Mouse (Mus musculus): ENCODE measurements around the gene Dnaaf2. TPM values are rescaled to one million over a fixed set of nuclear protein-coding genes. Genes with fewer than 3 reads are reported as not detected.

Gene Dnaaf2
- polyA plus RNA-seq, 1 experiment = 6.5 TPM

DNA sequence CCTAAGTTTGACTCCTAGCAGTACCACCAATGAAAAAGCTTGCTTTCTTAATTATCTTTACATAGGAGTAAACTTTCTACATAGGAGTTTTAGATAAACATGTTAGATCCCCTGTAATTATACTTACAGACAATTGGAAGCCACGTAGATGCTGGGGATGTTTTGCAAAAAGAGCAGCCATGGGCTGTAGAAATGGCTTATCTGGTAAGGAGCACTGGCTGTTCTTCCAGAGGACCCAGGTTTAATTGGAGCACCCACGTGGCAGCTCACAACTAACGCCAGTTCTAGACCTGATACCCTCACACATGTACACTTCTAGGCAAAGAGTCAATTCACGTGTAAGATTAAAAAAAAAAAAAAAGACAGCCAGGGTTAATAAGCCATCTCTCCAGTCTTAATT is 16.4 kb downstream of the Dnaaf2 start:
- peaks cover 30% of the 10 kb centered on the region for H3K79me3 ChIP-seq (ENCODE audit: low read depth)
- H3K79me2 ChIP-seq (ENCODE audit: control insufficient read depth, insufficient read depth) = peaks cover 48% of the 10 kb centered on the region
- H3ac ChIP-seq (ENCODE audit: control insufficient read depth, insufficient read length, low read depth) = no peak overlapping the region
- TF ChIP-seq MAX (IDR thresholded peaks at IDR 0.05) = no peak
- TF ChIP-seq USF1 (IDR thresholded peaks at IDR 0.05; ENCODE audit: low read depth) = no peak
- TF ChIP-seq MYOG (IDR thresholded peaks at IDR 0.05; ENCODE audit: control insufficient read depth, extremely low read depth, insufficient read length) = no peak
- no peak for TF ChIP-seq CTCF (IDR thresholded peaks at IDR 0.05; ENCODE audit: control insufficient read depth, insufficient read depth, insufficient read length)
- TF ChIP-seq CEBPB (IDR thresholded peaks at IDR 0.05; ENCODE audit: low read depth) = no peak
- no peak for TF ChIP-seq MYOD1 (IDR thresholded peaks at IDR 0.05; ENCODE audit: control insufficient read depth, insufficient read length, low read depth)
- no peak overlapping the region for H3K4me3 ChIP-seq (ENCODE audit: insufficient read depth, poor library complexity, severe bottlenecking)
- peaks cover 38% of the 10 kb centered on the region for H3K36me3 ChIP-seq (ENCODE audit: control insufficient read depth, insufficient read depth)
- H3K27me3 ChIP-seq (ENCODE audit: control insufficient read depth, insufficient read depth, insufficient read length) = no peaks in the 10 kb centered on the region

GRCm38 (mm10) chr12:69179371-69179770 is 18.9 kb downstream of the Dnaaf2 start:
- Histone ChIP-seq H3K79me3 (ENCODE audit: low read depth) (peaks cover 9% of the 10 kb centered on the region), H3K27me3 (ENCODE audit: control insufficient read depth, insufficient read depth, insufficient read length) (no peaks in the 10 kb centered on the region)

DNA sequence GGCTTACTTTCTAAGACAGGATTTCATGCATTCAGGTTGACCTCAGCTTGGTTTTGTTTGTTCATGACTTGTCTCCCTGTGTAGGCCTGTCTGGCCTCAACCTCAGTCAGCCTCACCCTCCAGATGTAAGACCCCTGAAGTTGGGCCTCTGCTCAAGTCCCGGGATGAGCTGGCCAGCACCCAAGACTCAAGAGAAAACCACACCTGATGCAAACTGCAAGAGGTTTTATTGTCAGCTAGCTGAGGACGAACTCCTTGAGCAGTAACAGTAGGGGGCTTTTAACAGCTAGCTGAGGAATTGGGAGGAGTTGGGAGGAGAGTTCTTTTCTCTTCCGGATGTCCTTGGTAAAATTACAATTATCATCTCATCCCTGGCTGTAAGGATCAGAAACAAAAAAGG is 20.7 kb downstream of the Dnaaf2 start:
- H3ac ChIP-seq (ENCODE audit: control insufficient read depth, insufficient read length, low read depth) = no peak overlapping the region
- no peaks in the 10 kb centered on the region for H3K27me3 ChIP-seq (ENCODE audit: control insufficient read depth, insufficient read depth, insufficient read length)
- peaks cover 5% of the 10 kb centered on the region for H3K79me2 ChIP-seq (ENCODE audit: control insufficient read depth, insufficient read depth)
- TF ChIP-seq CEBPB (IDR thresholded peaks at IDR 0.05; ENCODE audit: low read depth) = no peak
- no peak for TF ChIP-seq USF1 (IDR thresholded peaks at IDR 0.05; ENCODE audit: low read depth)
- TF ChIP-seq CTCF (IDR thresholded peaks at IDR 0.05; ENCODE audit: control insufficient read depth, insufficient read depth, insufficient read length) = no peak
- no peak for TF ChIP-seq FOSL1 (IDR thresholded peaks at IDR 0.05; ENCODE audit: insufficient read depth, low read length, poor library complexity, severe bottlenecking)
- no peak for TF ChIP-seq MYOG (IDR thresholded peaks at IDR 0.05; ENCODE audit: control insufficient read depth, extremely low read depth, insufficient read length)
- TF ChIP-seq MAX (IDR thresholded peaks at IDR 0.05) = no peak
- no peak for TF ChIP-seq MYOD1 (IDR thresholded peaks at IDR 0.05; ENCODE audit: control insufficient read depth, insufficient read length, low read depth)
- H3K4me3 ChIP-seq (ENCODE audit: insufficient read depth, poor library complexity, severe bottlenecking) = no peak overlapping the region
- peaks cover 56% of the 10 kb centered on the region for H3K36me3 ChIP-seq (ENCODE audit: control insufficient read depth, insufficient read depth)
- H3K79me3 ChIP-seq (ENCODE audit: low read depth) = peaks cover 2% of the 10 kb centered on the region

More at GRCm38 (mm10) chr12:69179371-69179770, 18.9 kb downstream of the Dnaaf2 start:
- H3K36me3 ChIP-seq (ENCODE audit: control insufficient read depth, insufficient read depth) = peaks cover 39% of the 10 kb centered on the region
- TF ChIP-seq MYOG (IDR thresholded peaks at IDR 0.05; ENCODE audit: control insufficient read depth, extremely low read depth, insufficient read length) (no peak), MYOD1 (IDR thresholded peaks at IDR 0.05; ENCODE audit: control insufficient read depth, insufficient read length, low read depth) (no peak), USF1 (IDR thresholded peaks at IDR 0.05; ENCODE audit: low read depth) (no peak), CEBPB (IDR thresholded peaks at IDR 0.05; ENCODE audit: low read depth) (no peak), MAX (IDR thresholded peaks at IDR 0.05) (no peak), FOSL1 (IDR thresholded peaks at IDR 0.05; ENCODE audit: insufficient read depth, low read length, poor library complexity, severe bottlenecking) (no peak), CTCF (IDR thresholded peaks at IDR 0.05; ENCODE audit: control insufficient read depth, insufficient read depth, insufficient read length) (no peak)
- no peak overlapping the region for H3K4me3 ChIP-seq (ENCODE audit: insufficient read depth, poor library complexity, severe bottlenecking)
- no peak overlapping the region for H3ac ChIP-seq (ENCODE audit: control insufficient read depth, insufficient read length, low read depth)
- H3K79me2 ChIP-seq (ENCODE audit: control insufficient read depth, insufficient read depth) = peaks cover 24% of the 10 kb centered on the region

- peaks cover 43% of the 10 kb centered on the region for H3K36me3 ChIP-seq (ENCODE audit: control insufficient read depth, insufficient read depth)
- peaks cover 11% of the 10 kb centered on the region for H3K79me2 ChIP-seq (ENCODE audit: control insufficient read depth, insufficient read depth)
- no peak overlapping the region for H3ac ChIP-seq (ENCODE audit: control insufficient read depth, insufficient read length, low read depth)
- no peak for TF ChIP-seq FOSL1 (IDR thresholded peaks at IDR 0.05; ENCODE audit: insufficient read depth, low read length, poor library complexity, severe bottlenecking)
- no peak for TF ChIP-seq MYOD1 (IDR thresholded peaks at IDR 0.05; ENCODE audit: control insufficient read depth, insufficient read length, low read depth)
- no peaks in the 10 kb centered on the region for H3K27me3 ChIP-seq (ENCODE audit: control insufficient read depth, insufficient read depth, insufficient read length)
- H3K79me3 ChIP-seq (ENCODE audit: low read depth) = no peaks in the 10 kb centered on the region
- H3K4me3 ChIP-seq (ENCODE audit: insufficient read depth, poor library complexity, severe bottlenecking) = no peak overlapping the region
Measured at GRCm38 (mm10) chr12:69175975-69176374, 22.3 kb downstream of the Dnaaf2 start.

DNA sequence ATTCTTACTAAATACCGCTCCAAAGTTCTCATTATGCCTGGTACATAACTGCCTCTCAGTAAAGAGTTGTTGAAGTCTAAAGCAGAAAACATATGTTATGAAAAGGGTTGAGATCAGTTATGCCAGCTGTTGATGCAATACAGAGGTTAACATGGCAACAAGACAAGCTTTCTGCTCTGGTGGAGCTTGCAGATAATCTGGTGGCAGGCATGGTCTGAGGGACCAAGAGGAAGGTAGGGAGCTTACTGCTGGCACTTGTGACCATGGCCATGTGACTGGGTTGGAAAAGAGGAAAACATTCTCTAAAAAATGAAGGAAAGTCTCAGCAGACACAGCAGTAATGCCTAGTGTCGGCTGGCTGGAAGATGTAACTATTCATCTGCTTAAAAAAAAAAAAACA is 26.9 kb downstream of the Dnaaf2 start:
- TF ChIP-seq MYOD1 (IDR thresholded peaks at IDR 0.05; ENCODE audit: control insufficient read depth, insufficient read length, low read depth) (no peak), USF1 (IDR thresholded peaks at IDR 0.05; ENCODE audit: low read depth) (no peak), CTCF (IDR thresholded peaks at IDR 0.05; ENCODE audit: control insufficient read depth, insufficient read depth, insufficient read length) (no peak)
- peaks cover 34% of the 10 kb centered on the region for H3K79me2 ChIP-seq (ENCODE audit: control insufficient read depth, insufficient read depth)
- H3ac ChIP-seq (ENCODE audit: control insufficient read depth, insufficient read length, low read depth) = no peak overlapping the region
- peaks cover 14% of the 10 kb centered on the region for H3K79me3 ChIP-seq (ENCODE audit: low read depth)
- peaks cover 38% of the 10 kb centered on the region for H3K36me3 ChIP-seq (ENCODE audit: control insufficient read depth, insufficient read depth)
- H3K27me3 ChIP-seq (ENCODE audit: control insufficient read depth, insufficient read depth, insufficient read length) = no peaks in the 10 kb centered on the region
- no peak overlapping the region for H3K4me3 ChIP-seq (ENCODE audit: insufficient read depth, poor library complexity, severe bottlenecking)

DNA sequence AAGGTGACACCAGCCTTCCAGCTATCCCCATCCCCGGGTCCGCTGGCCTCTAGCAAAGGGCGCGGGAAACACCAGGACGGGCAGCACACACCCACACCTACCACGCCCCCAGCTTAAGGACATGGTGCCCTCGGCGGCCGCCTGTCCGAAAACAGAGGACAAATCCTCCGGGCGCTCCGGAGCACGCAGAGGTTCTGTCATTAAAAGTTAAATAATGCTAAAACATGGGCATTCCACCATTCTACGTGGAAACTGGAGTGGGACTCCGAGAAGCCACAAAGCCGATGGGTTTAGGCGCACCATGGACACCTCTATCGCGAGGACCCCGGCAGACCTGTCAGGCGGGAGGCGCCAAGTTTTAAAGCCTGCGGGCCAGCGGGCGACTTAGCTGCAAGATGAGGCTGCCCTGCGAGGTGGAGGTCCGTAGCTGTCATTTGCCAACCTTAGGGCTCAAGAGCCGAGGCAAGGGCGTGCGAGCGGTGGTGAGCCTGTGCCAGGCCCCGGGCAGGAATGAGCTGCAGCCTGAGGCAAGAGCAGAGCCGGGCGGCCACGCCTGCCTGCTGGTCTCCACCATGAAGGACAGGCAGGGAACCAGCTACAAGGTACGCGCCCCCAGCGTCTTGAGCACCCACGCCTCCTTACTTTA is 29.6 kb downstream of the Dnaaf2 start, which contains the start of gene Lrr1:
Gene Lrr1, plus strand, starts transcription at position 354 of the 646 bp plus-strand sequence.
- peaks cover 13% of the 10 kb centered on the region for H3K36me3 ChIP-seq (ENCODE audit: control insufficient read depth, insufficient read depth)
- peaks cover 14% of the 10 kb centered on the region for H3K79me3 ChIP-seq (ENCODE audit: low read depth)
- no peaks in the 10 kb centered on the region for H3K27me3 ChIP-seq (ENCODE audit: control insufficient read depth, insufficient read depth, insufficient read length)
- peaks cover 34% of the 10 kb centered on the region for H3K79me2 ChIP-seq (ENCODE audit: control insufficient read depth, insufficient read depth)
- no peak for TF ChIP-seq USF1 (IDR thresholded peaks at IDR 0.05; ENCODE audit: low read depth)
- TF ChIP-seq MAX (IDR thresholded peaks at IDR 0.05) = peak; percentile 100
- H3K4me3 ChIP-seq (ENCODE audit: insufficient read depth, poor library complexity, severe bottlenecking) = peak within 1 kb of the TSS; percentile 84
- peak within 1 kb of the TSS; percentile 89 for H3ac ChIP-seq (ENCODE audit: control insufficient read depth, insufficient read length, low read depth)
